Mouse (Mus musculus): ENCODE data around the gene Ugp2. TPM values are rescaled to one million over a fixed set of nuclear protein-coding genes. Genes with fewer than 3 reads are reported as not detected.

The Ugp2 gene
- polyA plus RNA-seq, 1 experiment from 2014 or later = 76.6 TPM

- no peaks in the 10 kb centered on the region for H3K4me1 ChIP-seq
- H3K4me3 ChIP-seq (replicated peaks) = no peak overlapping the region
- peaks cover 32% of the 10 kb centered on the region for H3K36me3 ChIP-seq
- H3K4me2 ChIP-seq = no peak overlapping the region
- H3K9ac ChIP-seq (replicated peaks) = no peak overlapping the region
- H3K9me3 ChIP-seq (replicated peaks) = no peaks in the 10 kb centered on the region
- ATAC-seq (ENCODE audit: low FRiP score) = no peak
- H3K27ac ChIP-seq (replicated peaks) = no peak overlapping the region
- no peaks in the 10 kb centered on the region for H3K27me3 ChIP-seq (replicated peaks)
- 91% methylated on average over 5 of the region's 5 CpGs for WGBS
Observed at GRCm38 (mm10) chr11:21328141-21328540, 42.9 kb downstream of the Ugp2 start.

- 94% methylated on average over 5 of the region's 5 CpGs for WGBS
- no peak overlapping the region for H3K27ac ChIP-seq (replicated peaks)
- no peak overlapping the region for H3K4me2 ChIP-seq
- H3K36me3 ChIP-seq = peaks cover 32% of the 10 kb centered on the region
- no peak for ATAC-seq (ENCODE audit: low FRiP score)
- no peaks in the 10 kb centered on the region for H3K9me3 ChIP-seq (replicated peaks)
- no peaks in the 10 kb centered on the region for H3K4me1 ChIP-seq
- H3K27me3 ChIP-seq (replicated peaks) = no peaks in the 10 kb centered on the region
- H3K9ac ChIP-seq (replicated peaks) = no peak overlapping the region
- H3K4me3 ChIP-seq (replicated peaks) = no peak overlapping the region
Observed at GRCm38 (mm10) chr11:21327486-21327885, 43.5 kb downstream of the Ugp2 start.

- Histone ChIP-seq H3K9me3 (replicated peaks) (no peaks in the 10 kb centered on the region), H3K36me3 (peaks cover 38% of the 10 kb centered on the region), H3K4me2 (no peak overlapping the region), H3K9ac (replicated peaks) (no peak overlapping the region), H3K27me3 (replicated peaks) (no peaks in the 10 kb centered on the region), H3K27ac (replicated peaks) (no peak overlapping the region), H3K4me3 (replicated peaks) (no peak overlapping the region), H3K4me1 (no peaks in the 10 kb centered on the region)
- 71% methylated on average over 2 of the region's 2 CpGs for WGBS
- ATAC-seq (ENCODE audit: low FRiP score) = no peak
Observed at GRCm38 (mm10) chr11:21326770-21327169, 44.2 kb downstream of the Ugp2 start.

GRCm38 (mm10) chr11:21325781-21326180 lies 45.2 kb downstream of the Ugp2 start:
- Histone ChIP-seq H3K4me3 (replicated peaks) (no peak overlapping the region), H3K4me1 (no peaks in the 10 kb centered on the region), H3K27ac (replicated peaks) (no peak overlapping the region), H3K27me3 (replicated peaks) (no peaks in the 10 kb centered on the region), H3K9me3 (replicated peaks) (no peaks in the 10 kb centered on the region), H3K4me2 (no peak overlapping the region), H3K9ac (replicated peaks) (no peak overlapping the region), H3K36me3 (peaks cover 40% of the 10 kb centered on the region)
- WGBS = 88% methylated on average over 5 of the region's 5 CpGs
- ATAC-seq (ENCODE audit: low FRiP score) = no peak

- no peak overlapping the region for H3K4me2 ChIP-seq
- H3K36me3 ChIP-seq = peaks cover 17% of the 10 kb centered on the region; the same call in 1 of the 2 replicates
- H3K4me1 ChIP-seq = no peaks in the 10 kb centered on the region
- no peak overlapping the region for H3K9ac ChIP-seq (replicated peaks)
- H3K9me3 ChIP-seq (replicated peaks) = no peaks in the 10 kb centered on the region
- no peak overlapping the region for H3K27ac ChIP-seq (replicated peaks)
- H3K4me3 ChIP-seq (replicated peaks) = no peak overlapping the region
- no peak for ATAC-seq (ENCODE audit: low FRiP score)
- 91% methylated on average over 3 of the region's 3 CpGs for WGBS
- H3K27me3 ChIP-seq (replicated peaks) = no peaks in the 10 kb centered on the region
Observed at GRCm38 (mm10) chr11:21322349-21322748, 48.7 kb downstream of the Ugp2 start.

GRCm38 (mm10) chr11:21321577-21321976 lies 49.4 kb downstream of the Ugp2 start:
- Histone ChIP-seq H3K9me3 (replicated peaks) (no peaks in the 10 kb centered on the region), H3K9ac (replicated peaks) (no peak overlapping the region), H3K27ac (replicated peaks) (no peak overlapping the region), H3K4me1 (no peaks in the 10 kb centered on the region), H3K4me3 (replicated peaks) (no peak overlapping the region), H3K36me3 (peaks cover 17% of the 10 kb centered on the region; the same call in 1 of the 2 replicates), H3K27me3 (replicated peaks) (no peaks in the 10 kb centered on the region), H3K4me2 (no peak overlapping the region)
- ATAC-seq (ENCODE audit: low FRiP score) = no peak
- WGBS = 88% methylated on average over 3 of the region's 3 CpGs

GRCm38 (mm10) chr11:21313922-21314657 lies 56.9 kb downstream of the Ugp2 start:
- H3K9me3 ChIP-seq (replicated peaks) = no peaks in the 10 kb centered on the region
- no peaks in the 10 kb centered on the region for H3K27me3 ChIP-seq (replicated peaks)
- no peak overlapping the region for H3K9ac ChIP-seq (replicated peaks)
- no peak overlapping the region for H3K4me3 ChIP-seq (replicated peaks)
- peaks cover 15% of the 10 kb centered on the region for H3K36me3 ChIP-seq
- no peak overlapping the region for H3K4me2 ChIP-seq
- WGBS = 91% methylated on average over 9 of the region's 9 CpGs
- ATAC-seq (ENCODE audit: low FRiP score) = no peak
- H3K27ac ChIP-seq (replicated peaks) = no peak overlapping the region
- no peaks in the 10 kb centered on the region for H3K4me1 ChIP-seq

GRCm38 (mm10) chr11:21309516-21309915 lies 61.5 kb downstream of the Ugp2 start:
- Histone ChIP-seq H3K4me3 (replicated peaks) (no peak overlapping the region), H3K4me1 (no peaks in the 10 kb centered on the region), H3K9ac (replicated peaks) (no peak overlapping the region), H3K9me3 (replicated peaks) (no peaks in the 10 kb centered on the region), H3K4me2 (no peak overlapping the region), H3K27me3 (replicated peaks) (no peaks in the 10 kb centered on the region), H3K27ac (replicated peaks) (no peak overlapping the region), H3K36me3 (peaks cover 19% of the 10 kb centered on the region)
- 40% methylated on average over 6 of the region's 6 CpGs for WGBS
- no peak for ATAC-seq (ENCODE audit: low FRiP score)

- Histone ChIP-seq H3K36me3 (peaks cover 19% of the 10 kb centered on the region), H3K4me1 (no peaks in the 10 kb centered on the region), H3K9me3 (replicated peaks) (no peaks in the 10 kb centered on the region), H3K9ac (replicated peaks) (no peak overlapping the region), H3K4me2 (no peak overlapping the region), H3K27ac (replicated peaks) (no peak overlapping the region), H3K4me3 (replicated peaks) (no peak overlapping the region), H3K27me3 (replicated peaks) (no peaks in the 10 kb centered on the region)
- WGBS = 85% methylated on average over 5 of the region's 5 CpGs
- ATAC-seq (ENCODE audit: low FRiP score) = no peak
Observed at GRCm38 (mm10) chr11:21308119-21308518, 62.9 kb downstream of the Ugp2 start.

GRCm38 (mm10) chr11:21307078-21307668 lies 63.8 kb downstream of the Ugp2 start:
- WGBS = 92% methylated on average over 5 of the region's 5 CpGs

GRCm38 (mm10) chr11:21303619-21304018 lies 67.4 kb downstream of the Ugp2 start:
- H3K9me3 ChIP-seq (replicated peaks) = no peaks in the 10 kb centered on the region
- 84% methylated on average over 3 of the region's 3 CpGs for WGBS
- H3K36me3 ChIP-seq = peaks cover 16% of the 10 kb centered on the region
- no peak overlapping the region for H3K9ac ChIP-seq (replicated peaks)
- ATAC-seq (ENCODE audit: low FRiP score) = no peak
- H3K27me3 ChIP-seq (replicated peaks) = no peaks in the 10 kb centered on the region
- no peak overlapping the region for H3K4me2 ChIP-seq
- no peak overlapping the region for H3K4me3 ChIP-seq (replicated peaks)
- no peaks in the 10 kb centered on the region for H3K4me1 ChIP-seq
- no peak overlapping the region for H3K27ac ChIP-seq (replicated peaks)

More at GRCm38 (mm10) chr11:21307078-21307668, 63.8 kb downstream of the Ugp2 start:
- H3K4me2 ChIP-seq = no peak overlapping the region
- H3K36me3 ChIP-seq = peaks cover 19% of the 10 kb centered on the region
- no peak overlapping the region for H3K27ac ChIP-seq (replicated peaks)
- no peak overlapping the region for H3K9ac ChIP-seq (replicated peaks)
- no peaks in the 10 kb centered on the region for H3K4me1 ChIP-seq
- no peaks in the 10 kb centered on the region for H3K27me3 ChIP-seq (replicated peaks)
- ATAC-seq (ENCODE audit: low FRiP score) = no peak
- no peaks in the 10 kb centered on the region for H3K9me3 ChIP-seq (replicated peaks)
- no peak overlapping the region for H3K4me3 ChIP-seq (replicated peaks)

- no peaks in the 10 kb centered on the region for H3K9me3 ChIP-seq (replicated peaks)
- ATAC-seq (ENCODE audit: low FRiP score) = no peak
- no peaks in the 10 kb centered on the region for H3K4me1 ChIP-seq
- H3K4me3 ChIP-seq (replicated peaks) = no peak overlapping the region
- peaks cover 7% of the 10 kb centered on the region for H3K36me3 ChIP-seq
- no peak overlapping the region for H3K9ac ChIP-seq (replicated peaks)
- no peaks in the 10 kb centered on the region for H3K27me3 ChIP-seq (replicated peaks)
- no peak overlapping the region for H3K27ac ChIP-seq (replicated peaks)
- H3K4me2 ChIP-seq = no peak overlapping the region
- WGBS = 82% methylated on average over 5 of the region's 5 CpGs
Observed at GRCm38 (mm10) chr11:21295486-21295885, 75.5 kb downstream of the Ugp2 start.
